Mouse (Mus musculus) liver, postnatal 0 days (tissue): ENCODE measurements around the gene Tank.

ENCODE experiments used
- CTCF ChIP-seq: sonication (generic); IDR thresholded peaks from 2 replicates; pipeline ENCODE4 v1.5.1; 2016; ENCODE audit warnings: antibody characterized with exemption, low read depth
- EP300 ChIP-seq: IDR thresholded peaks from 2 replicates; pipeline ENCODE4 v1.6.1; 2016; ENCODE audit warnings: antibody characterized with exemption, low read depth, mild to moderate bottlenecking

- TF ChIP-seq CTCF (no peak), EP300 (no peak)
Measured at GRCm38 (mm10) chr2:61667420-61667819, 89.0 kb downstream of the Tank start.
